Mouse (Mus musculus) frontal cortex, postnatal 10 days (tissue): Measurements from ENCODE around the gene Cdh11.
"Not testable (repeated sequence)": the region's sequence is repeated elsewhere in the genome, so short reads cannot be mapped to it uniquely, and the experiment has no call there.

Source experiments
- DNase-seq, 2 experiments: peaks; one replicate each; pipeline ENCODE4 v3.0.0; 2022; ENCODE audit warnings: low spot score in 2 of 2, mixed read lengths in 1 of 2

The Cdh11 gene

DNA sequence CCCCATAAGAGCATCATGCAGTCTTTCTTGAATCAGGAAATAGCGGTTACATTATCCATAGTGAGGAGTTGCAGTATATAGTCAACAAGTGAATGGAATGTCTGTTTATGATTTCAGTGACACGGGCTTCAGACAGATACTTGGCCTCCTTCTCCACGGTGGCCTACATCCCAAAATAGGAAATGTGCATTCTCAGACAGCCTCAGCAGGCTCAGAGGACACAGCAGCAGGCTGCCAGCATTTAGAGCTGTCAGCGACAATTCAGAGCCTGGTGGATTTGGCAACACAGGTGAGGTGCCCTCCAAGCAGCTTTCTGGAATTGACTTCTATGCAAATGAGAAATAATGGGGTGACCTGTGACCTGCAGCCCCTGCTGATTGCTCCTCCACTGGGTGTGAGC is 69.5 kb downstream of the Cdh11 start:
- DNase-seq, result no peak

DNA sequence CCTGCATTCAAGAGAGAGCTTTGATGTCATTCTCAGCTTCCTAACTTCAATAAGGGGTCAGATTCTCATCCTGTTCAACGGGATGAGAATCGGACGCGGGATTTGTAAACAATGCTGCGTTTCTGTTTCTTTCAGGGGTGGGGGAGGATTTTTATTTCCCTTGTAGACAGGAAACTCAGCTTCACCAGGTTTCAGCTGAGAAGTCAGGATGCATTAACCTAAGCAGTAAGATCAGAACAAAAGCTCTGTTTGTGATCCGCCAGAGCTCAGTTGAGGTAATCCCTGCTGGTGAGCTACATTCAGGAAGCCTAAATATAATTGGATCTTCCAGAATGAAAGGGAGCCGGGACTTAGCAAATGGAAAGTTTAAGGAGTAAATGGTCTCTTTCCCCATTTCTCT is 78.1 kb downstream of the Cdh11 start:
- no peak for DNase-seq

DNA sequence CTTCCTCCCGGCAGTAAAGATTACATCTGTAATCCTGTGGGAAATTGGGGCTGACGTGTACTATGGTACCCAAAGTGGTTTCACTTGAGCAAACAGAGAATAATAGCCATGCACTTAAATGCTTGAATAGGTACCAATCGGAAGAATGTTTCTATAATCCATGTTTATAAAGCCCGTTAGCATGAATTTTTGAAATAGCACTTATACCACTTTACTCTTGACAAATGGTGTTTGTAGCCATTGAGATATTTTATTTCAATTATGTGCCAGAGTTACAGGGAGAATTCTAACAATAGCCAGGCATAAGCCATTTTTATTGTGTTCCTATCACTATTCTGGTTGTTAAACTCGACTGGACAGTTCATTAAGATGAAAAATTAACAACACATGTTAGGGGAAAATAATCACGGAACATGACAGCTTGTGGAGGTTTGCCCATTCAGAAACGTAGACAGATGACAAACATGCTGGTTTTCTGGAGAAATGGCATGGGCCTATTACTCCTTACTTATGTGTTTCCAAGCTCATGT is 80.0 kb downstream of the Cdh11 start:
- no peak for DNase-seq

DNA sequence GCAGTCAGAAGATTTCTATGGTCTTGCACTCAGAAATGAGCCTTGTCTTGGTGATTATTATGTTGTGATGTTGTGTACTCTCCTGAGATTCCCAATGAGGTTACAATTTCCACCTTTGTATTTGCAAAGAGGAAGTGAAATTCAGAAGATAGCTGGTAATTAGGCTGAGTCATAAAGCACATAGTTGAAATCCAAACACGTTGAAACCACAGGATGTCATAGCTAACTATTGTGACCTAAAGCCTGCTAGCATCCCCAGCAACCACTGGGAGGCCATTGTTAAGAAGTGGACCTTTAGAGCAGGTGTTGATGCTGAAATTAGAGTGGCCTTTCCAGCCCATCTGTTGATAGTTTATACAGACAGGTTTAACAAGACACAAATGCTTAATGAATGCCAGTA is 85.2 kb downstream of the Cdh11 start:
- no peak for DNase-seq

DNA sequence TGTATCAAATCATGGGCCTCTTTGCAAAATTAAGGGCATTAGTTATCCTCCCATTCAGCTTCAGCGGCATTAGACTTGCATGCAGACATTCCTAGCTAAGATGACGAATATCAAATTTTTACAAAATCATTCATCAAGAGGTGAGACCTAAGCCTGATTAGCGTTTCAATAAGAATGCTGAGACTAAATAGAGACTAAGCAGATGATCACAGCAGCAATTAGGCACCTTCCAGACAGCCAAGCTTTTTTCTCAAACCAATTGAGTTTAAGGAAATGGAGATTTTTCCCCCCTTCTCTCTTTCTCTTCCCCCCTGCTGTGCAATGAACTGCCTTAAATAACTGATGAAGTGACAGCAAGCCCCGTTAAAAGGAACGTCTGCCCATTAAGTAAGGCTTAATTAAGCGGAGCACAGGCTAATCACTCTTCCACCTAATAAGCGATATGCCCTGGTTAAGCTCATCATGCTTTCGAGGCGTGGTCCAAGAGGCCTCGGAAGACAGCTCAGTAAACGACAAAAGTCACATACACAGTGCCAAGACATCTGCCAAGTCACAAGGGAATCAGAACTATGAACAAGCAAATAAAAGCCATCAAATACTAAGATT is 87.1 kb downstream of the Cdh11 start:
- DNase-seq, result no peak

DNA sequence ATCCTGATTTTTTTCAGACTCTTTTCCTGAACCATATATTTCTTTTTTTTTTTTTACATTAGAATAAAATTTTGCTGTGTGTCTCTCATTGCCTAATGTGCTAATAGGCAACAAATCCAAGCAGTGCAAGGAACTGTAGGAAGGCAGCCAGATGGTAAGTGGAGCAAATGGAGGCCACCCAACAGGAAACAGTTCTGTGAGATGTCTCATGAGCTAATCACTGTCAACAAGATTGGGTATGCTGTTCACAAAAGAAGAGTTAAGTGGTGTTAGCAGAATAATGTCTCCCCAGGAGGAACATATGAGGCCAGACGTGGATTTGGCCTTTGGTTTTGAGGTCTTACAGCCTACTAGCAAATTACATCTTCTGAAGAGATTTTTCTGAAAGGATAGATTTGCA is 92.0 kb downstream of the Cdh11 start:
- DNase-seq, result no peak

DNA sequence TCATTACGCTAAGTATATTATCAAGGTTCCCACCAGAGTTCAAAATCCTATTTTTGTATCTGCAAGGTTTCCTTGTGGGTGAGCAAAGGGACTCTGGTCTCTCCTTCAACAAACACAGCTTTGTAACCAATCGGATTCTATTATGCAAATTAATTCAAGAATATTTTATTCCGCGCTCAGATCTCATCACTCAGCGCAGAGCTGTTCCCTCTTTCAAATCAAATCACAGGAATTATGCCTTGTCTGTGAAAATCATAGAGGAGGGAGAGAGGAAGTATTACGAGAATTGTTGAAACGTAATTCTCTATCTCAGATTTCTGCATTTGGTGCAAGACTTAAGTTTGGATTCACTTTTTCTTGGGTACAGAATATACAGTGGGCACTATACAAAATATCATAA is 100.0 kb downstream of the Cdh11 start:
- not testable (repeated sequence) for DNase-seq

DNA sequence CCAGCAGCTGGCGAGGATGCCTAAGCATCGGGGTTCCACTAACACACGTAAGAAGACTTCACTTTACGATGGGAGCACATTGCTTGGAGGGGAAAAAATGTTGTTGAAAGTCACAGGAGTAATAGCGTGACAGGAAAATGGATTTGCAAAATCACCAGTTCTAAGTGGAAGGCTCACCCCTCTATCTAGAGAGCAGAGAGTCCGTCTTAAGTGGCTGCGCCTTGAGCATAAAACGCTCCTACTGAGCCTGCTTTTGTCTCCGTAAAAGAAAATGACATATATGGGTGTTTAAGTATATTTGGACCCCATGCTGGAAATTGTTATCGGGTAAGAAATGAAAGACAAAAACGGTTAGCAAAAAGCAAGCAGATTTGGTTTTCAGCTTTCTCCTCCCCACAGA is 100.4 kb downstream of the Cdh11 start:
- no peak for DNase-seq

DNA sequence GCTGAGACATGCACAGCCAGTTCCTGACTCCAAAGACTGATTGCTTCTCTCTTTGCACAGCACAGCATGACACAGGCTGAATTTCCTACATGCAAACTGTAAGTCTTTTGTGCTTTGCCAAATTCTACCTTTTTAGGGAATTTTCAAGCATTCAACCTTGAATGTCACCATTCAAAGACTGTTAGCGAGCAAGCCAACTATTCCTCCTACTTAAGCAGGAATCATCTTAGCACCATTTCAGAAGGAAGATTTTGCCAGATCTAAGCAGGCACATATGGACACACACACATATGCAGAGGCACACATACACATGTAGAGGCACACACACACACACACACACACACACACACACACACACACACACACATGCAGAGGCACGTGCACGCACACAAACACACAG is 108.3 kb downstream of the Cdh11 start:
- DNase-seq, result no peak

DNA sequence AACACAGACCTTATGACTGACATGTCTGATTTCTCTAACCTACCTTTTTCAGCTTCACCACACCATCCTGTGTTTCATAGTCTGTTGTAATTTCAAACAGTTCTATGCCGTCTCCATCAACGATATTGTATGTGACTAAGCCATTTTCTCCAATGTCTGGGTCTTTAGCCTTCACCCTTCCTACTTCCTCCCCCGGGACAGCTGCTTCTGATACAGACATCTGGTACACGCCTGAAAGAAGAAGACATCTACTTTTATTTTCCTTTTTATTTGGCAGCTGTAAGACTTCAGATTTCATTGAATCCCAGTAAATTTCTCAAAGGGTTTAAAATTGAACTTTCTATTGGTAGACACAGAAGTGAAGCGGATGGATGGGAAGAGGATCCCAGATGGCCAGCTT is 120.9 kb downstream of the Cdh11 start:
- not testable (repeated sequence) for DNase-seq

DNA sequence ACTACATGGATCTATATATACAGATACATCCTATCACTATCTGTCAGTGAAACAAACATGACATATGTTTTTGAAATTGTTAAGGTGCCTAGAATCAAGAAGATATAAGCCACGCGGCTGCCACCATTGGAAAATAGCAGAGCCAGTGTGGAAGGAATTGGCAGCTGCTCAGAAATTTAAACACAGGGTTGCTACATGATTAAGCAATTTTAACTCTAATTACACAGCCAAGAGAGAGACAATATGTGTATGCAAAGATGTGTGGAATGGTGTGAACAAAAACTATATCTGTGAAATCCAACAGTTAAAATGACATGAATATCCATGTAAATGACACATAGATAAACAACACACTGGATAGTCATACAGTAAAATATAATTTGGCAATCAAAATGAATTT is 128.9 kb downstream of the Cdh11 start:
- DNase-seq, result no peak

DNA sequence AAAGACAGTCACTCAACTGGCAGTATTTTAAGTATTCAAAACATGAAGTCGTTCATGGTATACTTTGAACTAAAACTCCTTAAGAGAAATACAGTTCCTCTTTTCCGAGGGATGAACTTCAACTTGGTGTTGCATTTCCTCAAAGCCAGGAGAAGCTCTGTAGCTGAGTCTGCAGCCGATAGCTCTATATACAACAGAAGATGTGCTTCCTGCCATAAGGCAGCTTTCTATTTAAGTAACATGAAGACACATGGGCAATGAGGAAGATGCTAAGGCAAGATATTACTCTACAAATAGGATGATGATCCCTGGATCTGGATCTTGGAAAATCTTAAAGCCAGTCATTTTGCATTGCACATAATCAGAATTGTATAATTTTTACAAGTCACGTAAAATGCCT is 133.5 kb downstream of the Cdh11 start:
- DNase-seq, result no peak

DNA sequence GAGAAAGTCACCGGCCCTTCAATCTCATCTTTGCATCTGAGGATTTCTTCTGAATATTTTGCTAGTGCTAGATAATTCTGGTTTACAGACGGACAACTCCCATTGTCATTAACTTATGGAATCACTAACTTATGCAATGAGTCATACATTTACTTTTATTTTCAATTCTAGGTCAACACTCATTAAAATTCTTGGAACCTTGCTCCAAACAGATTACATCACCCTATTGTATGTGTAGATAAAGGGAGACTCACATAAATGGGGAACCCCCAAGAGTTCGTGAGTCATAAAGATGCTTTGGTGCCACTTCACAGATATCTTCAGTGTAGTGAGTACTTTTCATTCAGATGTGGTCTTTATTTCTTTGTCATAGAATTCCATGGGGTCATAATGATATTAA is 158.3 kb downstream of the Cdh11 start:
- no peak for DNase-seq

DNA sequence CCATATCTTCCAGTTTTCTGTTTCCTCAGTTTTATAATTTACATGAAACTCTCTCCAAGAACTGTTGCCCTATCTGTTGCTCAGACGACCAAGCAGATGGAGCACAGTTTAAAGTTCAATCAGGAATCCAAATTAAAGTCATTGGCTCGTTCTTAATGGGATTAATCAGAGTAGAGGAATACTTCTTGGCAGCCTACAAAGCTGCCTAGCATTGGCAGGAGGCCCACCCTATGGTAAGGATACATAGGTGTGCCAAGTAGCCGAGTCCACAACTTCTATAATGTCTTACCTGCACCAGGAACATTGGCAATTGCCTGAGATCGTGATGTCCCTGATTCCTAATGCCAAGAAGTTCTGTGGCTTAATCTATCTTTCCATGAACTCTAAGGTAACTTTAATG is 173.3 kb downstream of the Cdh11 start:
- DNase-seq, result no peak

DNA sequence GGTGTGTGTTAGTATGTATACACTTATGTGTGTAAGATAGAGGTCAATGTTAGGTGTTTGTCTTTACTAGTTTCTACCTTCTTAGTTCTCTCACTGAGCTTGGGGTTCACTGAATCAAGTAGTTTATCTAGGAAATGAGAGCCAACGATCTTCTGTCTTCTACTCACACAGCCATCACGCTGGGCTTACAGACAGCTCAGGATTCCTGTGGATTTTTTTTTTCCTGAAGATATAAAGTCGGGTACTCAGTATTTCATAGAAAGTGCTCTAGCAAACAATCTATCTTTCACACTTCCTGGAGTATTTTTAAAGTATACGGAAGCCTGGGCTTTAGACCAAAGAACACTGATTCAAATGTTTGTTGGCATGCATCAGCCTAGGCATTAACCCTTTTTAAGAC is 184.1 kb downstream of the Cdh11 start:
- no peak for DNase-seq

DNA sequence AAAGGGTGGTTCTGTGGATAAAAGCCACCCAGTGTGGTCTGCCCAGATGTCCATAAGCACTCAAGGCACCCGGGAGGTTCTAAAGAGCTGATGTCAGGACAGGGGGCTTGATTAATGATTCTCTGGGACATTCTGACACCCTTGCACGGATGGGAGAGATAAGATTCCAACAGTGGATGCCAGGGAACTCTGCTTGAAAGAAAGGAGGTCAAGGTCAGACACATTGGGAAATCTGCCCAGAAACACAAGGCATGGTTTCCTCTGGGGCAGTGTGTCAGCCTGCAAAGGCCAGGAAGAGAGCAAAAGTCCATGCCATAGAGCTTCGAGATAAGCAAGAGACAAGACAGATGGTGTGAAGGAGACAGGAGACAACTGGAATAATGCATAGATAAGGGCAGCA is 188.9 kb downstream of the Cdh11 start:
- DNase-seq, result no peak

DNA sequence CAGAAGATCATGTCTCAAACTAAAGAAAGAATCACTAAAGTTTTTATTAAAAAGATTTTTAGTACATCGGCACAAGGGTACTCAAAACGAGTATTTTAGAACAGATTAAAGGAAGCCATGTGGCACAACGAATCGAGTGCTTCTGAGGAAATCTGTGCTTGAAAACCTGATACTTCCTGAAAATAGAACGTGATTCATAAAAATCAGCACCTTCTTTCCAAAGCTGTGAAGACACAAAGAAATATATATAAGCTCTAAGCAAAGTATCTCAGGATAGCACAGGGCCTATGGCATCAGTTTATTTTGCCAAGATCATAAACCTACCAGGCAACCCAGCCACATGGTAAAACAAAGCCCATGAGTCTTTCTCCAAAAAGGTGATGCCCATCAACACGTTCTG is 191.5 kb downstream of the Cdh11 start:
- DNase-seq, result no peak
